Mouse (Mus musculus) lung, embryonic 16.5 days (tissue): ENCODE results near the gene Clmp. TPM values are rescaled to one million over a fixed set of nuclear protein-coding genes. Genes with fewer than 3 reads are reported as not detected.
A peak's percentile ranks its signal among the peaks of the same experiment; 100 is the strongest.

ENCODE experiments used
- ATAC-seq: fragments of 200-750 bp; cut with Nextera tagmentation; 2 replicates; pipeline ENCODE4 v1.8.0; 2017; ENCODE audit warnings: low read depth, mild to moderate bottlenecking, moderate library complexity
- H3K27ac ChIP-seq: fragments of 300-500 bp; sonication (generic); 2 replicates; pipeline ENCODE4 v1.5.1; 2014; ENCODE audit warnings: mild to moderate bottlenecking, control low read depth, low read length
- H3K27me3 ChIP-seq: fragments of 300-500 bp; sonication (generic); 2 replicates; pipeline ENCODE4 v1.6.1; 2014; ENCODE audit warnings: low read depth, low read length, mixed read lengths; ENCODE audit not compliant: control insufficient read depth, insufficient read depth
- H3K36me3 ChIP-seq: fragments of 300-500 bp; sonication (generic); 2 replicates; pipeline ENCODE4 v1.6.1; 2014; ENCODE audit warnings: low read length; ENCODE audit not compliant: control insufficient read depth, insufficient read depth
- H3K4me1 ChIP-seq: fragments of 300-500 bp; sonication (generic); replicated peaks from 2 replicates; pipeline ENCODE4 v1.6.1; 2014; ENCODE audit warnings: low read length, mixed read lengths; ENCODE audit not compliant: control insufficient read depth, insufficient read depth
- H3K4me2 ChIP-seq: fragments of 300-500 bp; sonication (generic); 2 replicates; pipeline ENCODE4 v1.6.1; 2014; ENCODE audit warnings: low read depth, low read length, control low read depth
- H3K4me3 ChIP-seq: fragments of 300-500 bp; sonication (generic); 2 replicates; pipeline ENCODE4 v1.5.1; 2014; ENCODE audit warnings: mild to moderate bottlenecking, low read length, control low read depth
- H3K9ac ChIP-seq: fragments of 300-500 bp; sonication (generic); 2 replicates; pipeline ENCODE4 v1.6.1; 2014; ENCODE audit warnings: low read length, control low read depth
- H3K9me3 ChIP-seq: fragments of 300-500 bp; sonication (generic); 2 replicates; pipeline ENCODE4 v1.6.1; 2016; ENCODE audit warnings: low read length; ENCODE audit not compliant: control insufficient read depth
- WGBS: fragments of 180-500 bp; shearing (Covaris S2); extraction: QIAGEN DNeasy Blood & Tissue Kit; methylation state at CpG from one replicate; pipeline ENCODE4 v1.1.7; 2014; 5-methylcytosine and 5-hydroxymethylcytosine counted together
- polyA plus RNA-seq: library from polyadenylated mRNA; unstranded; fragments of >200 nt; fragmentation: Nextera tagmentation; extraction: Ambion mirVana; gene quantifications from 2 replicates; pipeline ENCODE4 v1.2.1, GENCODE M21; 2015

Gene Clmp
- polyA plus RNA-seq, 1 experiment from 2014 or later: 10.8 TPM

GRCm38 (mm10) chr9:40649983-40650382 is 35.8 kb upstream of the Clmp start:
- 43% methylated on average over 6 of the region's 6 CpGs for WGBS
- peak; percentile 51; the same call in 1 of the 2 replicates for ATAC-seq

GRCm38 (mm10) chr9:40651239-40651859 is 34.4 kb upstream of the Clmp start:
- 80% methylated on average over 4 of the region's 4 CpGs for WGBS
- ATAC-seq: no peak
- H3K9ac ChIP-seq: no peak overlapping the region
- H3K4me2 ChIP-seq: no peak overlapping the region
- H3K4me1 ChIP-seq: no peaks in the 10 kb centered on the region
- no peak overlapping the region for H3K27ac ChIP-seq
- H3K9me3 ChIP-seq: no peaks in the 10 kb centered on the region
- H3K36me3 ChIP-seq: no peaks in the 10 kb centered on the region
- no peaks in the 10 kb centered on the region for H3K27me3 ChIP-seq
- H3K4me3 ChIP-seq: no peak overlapping the region

More at GRCm38 (mm10) chr9:40649983-40650382, 35.8 kb upstream of the Clmp start:
- no peak overlapping the region for H3K4me3 ChIP-seq
- no peaks in the 10 kb centered on the region for H3K4me1 ChIP-seq
- H3K4me2 ChIP-seq: no peak overlapping the region
- H3K27me3 ChIP-seq: no peaks in the 10 kb centered on the region
- no peaks in the 10 kb centered on the region for H3K36me3 ChIP-seq
- no peak overlapping the region for H3K27ac ChIP-seq
- no peaks in the 10 kb centered on the region for H3K9me3 ChIP-seq
- H3K9ac ChIP-seq: no peak overlapping the region

GRCm38 (mm10) chr9:40652757-40653156 is 33.0 kb upstream of the Clmp start:
- Histone ChIP-seq H3K9me3 (no peaks in the 10 kb centered on the region), H3K4me1 (no peaks in the 10 kb centered on the region), H3K4me3 (no peak overlapping the region), H3K36me3 (no peaks in the 10 kb centered on the region), H3K27ac (no peak overlapping the region), H3K9ac (no peak overlapping the region), H3K27me3 (no peaks in the 10 kb centered on the region), H3K4me2 (no peak overlapping the region)
- no peak for ATAC-seq
- WGBS: 28% methylated on average over 9 of the region's 9 CpGs

GRCm38 (mm10) chr9:40666190-40666803 is 19.5 kb upstream of the Clmp start:
- 69% methylated on average over 9 of the region's 9 CpGs for WGBS
- ATAC-seq: no peak
- no peak overlapping the region for H3K9ac ChIP-seq
- H3K4me3 ChIP-seq: no peak overlapping the region
- no peak overlapping the region for H3K27ac ChIP-seq
- H3K4me2 ChIP-seq: no peak overlapping the region
- no peaks in the 10 kb centered on the region for H3K4me1 ChIP-seq
- no peaks in the 10 kb centered on the region for H3K27me3 ChIP-seq
- no peaks in the 10 kb centered on the region for H3K36me3 ChIP-seq
- no peaks in the 10 kb centered on the region for H3K9me3 ChIP-seq

GRCm38 (mm10) chr9:40670313-40670712 is 15.4 kb upstream of the Clmp start, which contains the start of gene Gm21915:
Gene Gm21915, plus strand, starts transcription at chr9:40670613.
- Histone ChIP-seq H3K9ac (no peak within 1 kb of the TSS), H3K27ac (no peak within 1 kb of the TSS), H3K27me3 (no peaks in the 10 kb centered on the region), H3K4me2 (no peak within 1 kb of the TSS), H3K4me3 (no peak within 1 kb of the TSS), H3K9me3 (no peaks in the 10 kb centered on the region), H3K4me1 (peaks cover 4% of the 10 kb centered on the region), H3K36me3 (no peaks in the 10 kb centered on the region)
- no peak for ATAC-seq
- 81% methylated on average over 3 of the region's 3 CpGs for WGBS

GRCm38 (mm10) chr9:40671323-40671930 is 14.3 kb upstream of the Clmp start:
- no peaks in the 10 kb centered on the region for H3K9me3 ChIP-seq
- 25% methylated on average over 4 of the region's 4 CpGs for WGBS

GRCm38 (mm10) chr9:40675203-40675958 is 10.4 kb upstream of the Clmp start:
- peak overlapping the region; percentile 7; the same call in 1 of the 2 replicates for H3K4me2 ChIP-seq
- ATAC-seq: peak; percentile 84
- no peaks in the 10 kb centered on the region for H3K36me3 ChIP-seq
- no peak overlapping the region for H3K4me3 ChIP-seq
- 32% methylated on average over 12 of the region's 12 CpGs for WGBS
- peaks cover 19% of the 10 kb centered on the region for H3K4me1 ChIP-seq
- H3K9ac ChIP-seq: no peak overlapping the region
- H3K27ac ChIP-seq: peak overlapping the region; percentile 38; the same call in 1 of the 2 replicates
- H3K9me3 ChIP-seq: no peaks in the 10 kb centered on the region
- H3K27me3 ChIP-seq: no peaks in the 10 kb centered on the region

More at GRCm38 (mm10) chr9:40671323-40671930, 14.3 kb upstream of the Clmp start:
- no peak for ATAC-seq
- Histone ChIP-seq H3K36me3 (no peaks in the 10 kb centered on the region), H3K4me2 (no peak overlapping the region), H3K27ac (no peak overlapping the region), H3K4me3 (no peak overlapping the region), H3K9ac (no peak overlapping the region), H3K27me3 (no peaks in the 10 kb centered on the region), H3K4me1 (peaks cover 11% of the 10 kb centered on the region)

GRCm38 (mm10) chr9:40678653-40679052 is 7.1 kb upstream of the Clmp start:
- Histone ChIP-seq H3K9ac (no peak overlapping the region), H3K4me3 (no peak overlapping the region), H3K9me3 (no peaks in the 10 kb centered on the region), H3K4me2 (no peak overlapping the region), H3K36me3 (no peaks in the 10 kb centered on the region), H3K4me1 (peaks cover 19% of the 10 kb centered on the region), H3K27me3 (no peaks in the 10 kb centered on the region), H3K27ac (no peak overlapping the region; the same call in 1 of the 2 replicates)
- 49% methylated on average over 4 of the region's 4 CpGs for WGBS
- peak; percentile 39 for ATAC-seq
